Mouse (Mus musculus): ENCODE data around the gene Gm21976. TPM values are rescaled to one million over a fixed set of nuclear protein-coding genes. Genes with fewer than 3 reads are reported as not detected.
A peak's percentile ranks its signal among the peaks of the same experiment; 100 is the strongest.

Gm21976 gene
- polyA plus RNA-seq, 1 experiment from 2014 or later = not detected

DNA sequence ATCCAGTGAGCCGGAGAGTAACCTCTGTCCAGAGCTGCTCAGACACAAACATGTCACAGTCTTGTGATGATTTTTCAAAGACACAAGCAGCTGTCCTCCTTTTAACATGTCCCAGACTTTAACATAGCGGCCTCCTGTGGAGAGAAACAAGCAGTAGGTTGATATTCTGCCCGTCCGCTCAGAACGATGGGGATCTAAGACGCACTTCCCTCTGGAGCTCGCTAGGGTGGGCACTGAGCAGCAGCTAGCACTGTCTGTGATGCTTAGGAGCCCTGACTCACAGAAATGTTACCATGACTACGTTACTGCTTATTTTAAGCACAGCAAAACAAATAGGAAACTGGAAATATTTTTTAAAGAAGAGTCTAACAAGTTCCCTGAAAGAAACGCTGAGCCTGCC lies 24.8 kb upstream of the Gm21976 start:
- WGBS = 77% methylated on average over 9 of the region's 9 CpGs

DNA sequence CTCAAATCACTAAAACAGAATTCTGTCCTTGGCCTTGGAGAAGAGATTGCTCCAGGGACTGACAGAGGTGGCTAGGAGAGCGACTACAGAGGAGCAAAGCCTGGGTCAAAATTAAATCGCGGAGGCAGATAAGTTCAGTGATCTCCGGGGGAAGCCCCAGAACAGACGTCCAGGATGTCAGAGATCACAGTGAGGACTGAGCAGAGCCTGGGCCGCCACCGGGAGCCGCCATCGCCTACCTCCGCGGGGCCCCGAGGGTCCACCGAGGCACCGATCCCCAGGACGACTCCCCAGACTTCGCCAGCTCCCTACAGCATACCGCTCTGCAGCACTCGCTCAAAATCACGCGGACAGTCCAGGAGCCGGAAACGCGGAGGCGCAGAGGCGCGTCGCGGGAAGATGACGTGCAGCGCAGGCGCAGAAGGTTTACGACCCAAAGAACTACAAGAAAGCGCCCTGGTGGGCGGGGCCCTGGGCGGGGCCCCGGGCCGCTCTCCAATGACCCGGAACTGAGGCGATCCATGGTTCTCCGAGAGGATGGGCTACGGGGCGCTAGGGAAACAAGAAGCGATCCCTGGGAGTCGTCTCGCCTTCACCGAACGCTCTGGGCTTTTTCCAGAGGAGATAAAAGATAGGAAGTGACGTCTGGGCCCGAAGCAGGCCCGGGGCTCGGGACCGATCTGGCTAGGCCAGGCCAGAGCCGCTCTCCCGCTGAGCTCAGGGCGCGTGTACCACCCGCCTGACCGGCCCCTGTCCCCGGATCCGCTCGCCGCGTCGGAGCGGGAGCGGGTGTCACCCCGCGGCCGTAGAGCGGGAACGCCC lies 16.8 kb upstream of the Gm21976 start, which contains the start of the genes Utp15 and Ankra2:
Gene Utp15 (minus strand): TSS at position 406 of the 822 bp plus-strand sequence.
Gene Ankra2 (plus strand): TSS at position 439 of the 822 bp plus-strand sequence.
- peak within 1 kb of the TSS; percentile 84 for H3K4me3 ChIP-seq (replicated peaks; ENCODE audit: low read depth, low read length)
- no peaks in the 10 kb centered on the region for H3K9me3 ChIP-seq (ENCODE audit: control insufficient read depth, low read length)
- DNase-seq = peak; percentile 100
- WGBS = under 1% methylated on average over 71 of the region's 71 CpGs
- H3K4me1 ChIP-seq (ENCODE audit: control insufficient read depth, insufficient read depth, low read length) = peaks cover 20% of the 10 kb centered on the region; the same call in 1 of the 2 replicates
- H3K9ac ChIP-seq (replicated peaks; ENCODE audit: low read length) = peak within 1 kb of the TSS; percentile 92
- peak within 1 kb of the TSS; percentile 75 for H3K4me2 ChIP-seq (ENCODE audit: low read length)
- ATAC-seq (ENCODE audit: low FRiP score, low TSS enrichment) = peak; percentile 99
- peaks cover 34% of the 10 kb centered on the region for H3K36me3 ChIP-seq (ENCODE audit: control insufficient read depth, insufficient read depth, low read length)
- peak within 1 kb of the TSS; percentile 96 for H3K27ac ChIP-seq (replicated peaks; ENCODE audit: low read depth, low read length)
- H3K27me3 ChIP-seq (ENCODE audit: control insufficient read depth, insufficient read depth, low read length) = no peaks in the 10 kb centered on the region

More for the DNA sequence above, 24.8 kb upstream of the Gm21976 start:
- H3K36me3 ChIP-seq (ENCODE audit: control insufficient read depth, insufficient read depth, low read length) = peaks cover 84% of the 10 kb centered on the region
- ATAC-seq (ENCODE audit: low FRiP score, low TSS enrichment) = no peak
- no peak overlapping the region for H3K4me3 ChIP-seq (replicated peaks; ENCODE audit: low read depth, low read length)
- no peaks in the 10 kb centered on the region for H3K9me3 ChIP-seq (ENCODE audit: control insufficient read depth, low read length)
- H3K27me3 ChIP-seq (ENCODE audit: control insufficient read depth, insufficient read depth, low read length) = no peaks in the 10 kb centered on the region
- H3K4me2 ChIP-seq (ENCODE audit: low read length) = no peak overlapping the region
- DNase-seq = no peak
- H3K9ac ChIP-seq (replicated peaks; ENCODE audit: low read length) = no peak overlapping the region
- H3K4me1 ChIP-seq (ENCODE audit: control insufficient read depth, insufficient read depth, low read length) = no peaks in the 10 kb centered on the region
- H3K27ac ChIP-seq (replicated peaks; ENCODE audit: low read depth, low read length) = no peak overlapping the region

DNA sequence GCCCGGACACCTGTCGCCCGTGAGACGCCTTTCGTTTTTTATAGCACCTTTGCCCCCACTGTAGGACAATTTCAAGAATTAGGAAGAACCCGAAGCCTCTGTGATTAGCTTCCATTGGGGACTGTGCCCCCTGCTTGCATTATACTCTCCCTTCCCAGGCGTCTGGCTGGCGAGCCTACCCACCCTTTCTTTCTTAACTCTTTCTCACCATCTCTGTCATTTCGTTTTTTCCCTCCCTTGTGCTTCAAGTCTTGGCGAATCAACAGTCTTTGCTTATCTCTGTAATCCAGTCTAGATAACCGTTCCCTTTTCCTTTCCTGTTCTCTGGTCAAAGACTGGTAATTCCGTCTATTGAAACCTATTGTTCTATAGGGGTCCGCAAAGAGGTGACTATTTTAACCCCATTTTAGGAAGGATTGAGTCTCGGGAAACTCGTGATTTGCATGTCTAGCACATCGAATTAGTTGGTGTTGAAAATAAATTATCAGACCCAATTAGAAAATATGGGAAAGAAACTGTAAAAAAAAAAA lies 16.2 kb upstream of the Gm21976 start:
- peak overlapping the region; percentile 75 for H3K4me2 ChIP-seq (ENCODE audit: low read length)
- peaks cover 20% of the 10 kb centered on the region; the same call in 1 of the 2 replicates for H3K4me1 ChIP-seq (ENCODE audit: control insufficient read depth, insufficient read depth, low read length)
- no peaks in the 10 kb centered on the region for H3K9me3 ChIP-seq (ENCODE audit: control insufficient read depth, low read length)
- H3K9ac ChIP-seq (replicated peaks; ENCODE audit: low read length) = peak overlapping the region; percentile 92
- under 1% methylated on average over 16 of the region's 16 CpGs for WGBS
- H3K4me3 ChIP-seq (replicated peaks; ENCODE audit: low read depth, low read length) = peak overlapping the region; percentile 84
- peak overlapping the region; percentile 96 for H3K27ac ChIP-seq (replicated peaks; ENCODE audit: low read depth, low read length)
- DNase-seq (no peak), ATAC-seq (ENCODE audit: low FRiP score, low TSS enrichment) (peak; percentile 55; the same call in 1 of the 2 replicates)
- peaks cover 34% of the 10 kb centered on the region for H3K36me3 ChIP-seq (ENCODE audit: control insufficient read depth, insufficient read depth, low read length)
- H3K27me3 ChIP-seq (ENCODE audit: control insufficient read depth, insufficient read depth, low read length) = no peaks in the 10 kb centered on the region

DNA sequence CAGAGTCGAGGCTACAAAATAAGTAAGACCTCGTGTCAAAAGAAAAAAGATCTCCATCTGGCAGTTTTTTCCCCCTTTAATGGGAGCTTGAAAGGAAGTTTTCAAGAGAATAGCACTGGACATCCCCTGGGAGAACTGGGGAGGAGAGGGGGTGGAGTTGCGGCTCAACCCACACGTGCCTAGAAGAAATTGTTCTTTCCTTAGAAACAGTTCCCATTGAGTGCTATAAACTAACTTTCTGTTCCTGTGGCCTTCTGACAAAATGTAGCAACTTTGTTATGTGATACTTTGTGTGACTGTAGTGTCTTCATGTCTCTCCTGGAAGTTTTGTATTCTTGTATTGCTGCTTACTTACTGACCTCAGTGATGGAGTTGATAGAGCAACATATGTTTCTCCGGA lies 15.6 kb upstream of the Gm21976 start:
- Histone ChIP-seq H3K4me3 (replicated peaks; ENCODE audit: low read depth, low read length) (peak overlapping the region; percentile 84), H3K4me1 (ENCODE audit: control insufficient read depth, insufficient read depth, low read length) (peaks cover 20% of the 10 kb centered on the region; the same call in 1 of the 2 replicates), H3K27me3 (ENCODE audit: control insufficient read depth, insufficient read depth, low read length) (no peaks in the 10 kb centered on the region), H3K36me3 (ENCODE audit: control insufficient read depth, insufficient read depth, low read length) (peaks cover 36% of the 10 kb centered on the region), H3K4me2 (ENCODE audit: low read length) (peak overlapping the region; percentile 75), H3K9me3 (ENCODE audit: control insufficient read depth, low read length) (no peaks in the 10 kb centered on the region), H3K27ac (replicated peaks; ENCODE audit: low read depth, low read length) (no peak overlapping the region; the same call in 1 of the 2 replicates), H3K9ac (replicated peaks; ENCODE audit: low read length) (peak overlapping the region; percentile 92)
- ATAC-seq (ENCODE audit: low FRiP score, low TSS enrichment) (no peak), DNase-seq (peak; percentile 32)
- WGBS = 26% methylated on average over 5 of the region's 5 CpGs

DNA sequence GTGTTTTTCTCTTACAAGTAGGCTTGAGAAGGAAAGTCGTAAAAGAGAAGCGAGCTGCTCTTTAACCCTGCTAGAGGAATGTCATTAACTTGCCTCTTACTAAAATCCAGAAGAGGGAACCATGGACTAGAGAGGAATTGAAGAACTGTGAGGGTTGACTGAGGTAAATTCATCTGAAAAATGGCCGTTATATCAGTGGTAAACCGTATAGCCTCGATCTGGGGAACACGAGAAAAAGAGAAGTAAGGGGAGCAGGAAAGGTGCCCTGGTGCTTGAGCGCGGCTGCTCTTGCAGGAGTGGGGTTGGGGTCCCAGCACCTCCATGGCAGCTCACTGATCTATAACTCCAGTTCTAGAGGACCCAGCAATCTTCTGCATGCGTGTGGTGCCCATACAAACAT lies 5.7 kb upstream of the Gm21976 start:
- H3K9ac ChIP-seq (replicated peaks; ENCODE audit: low read length) = no peak overlapping the region
- no peaks in the 10 kb centered on the region for H3K4me1 ChIP-seq (ENCODE audit: control insufficient read depth, insufficient read depth, low read length)
- no peaks in the 10 kb centered on the region for H3K9me3 ChIP-seq (ENCODE audit: control insufficient read depth, low read length)
- no peaks in the 10 kb centered on the region for H3K27me3 ChIP-seq (ENCODE audit: control insufficient read depth, insufficient read depth, low read length)
- WGBS = 94% methylated on average over 9 of the region's 9 CpGs
- H3K4me2 ChIP-seq (ENCODE audit: low read length) = no peak overlapping the region
- ATAC-seq (ENCODE audit: low FRiP score, low TSS enrichment) (no peak), DNase-seq (no peak)
- peaks cover 56% of the 10 kb centered on the region for H3K36me3 ChIP-seq (ENCODE audit: control insufficient read depth, insufficient read depth, low read length)
- no peak overlapping the region for H3K4me3 ChIP-seq (replicated peaks; ENCODE audit: low read depth, low read length)
- H3K27ac ChIP-seq (replicated peaks; ENCODE audit: low read depth, low read length) = no peak overlapping the region

DNA sequence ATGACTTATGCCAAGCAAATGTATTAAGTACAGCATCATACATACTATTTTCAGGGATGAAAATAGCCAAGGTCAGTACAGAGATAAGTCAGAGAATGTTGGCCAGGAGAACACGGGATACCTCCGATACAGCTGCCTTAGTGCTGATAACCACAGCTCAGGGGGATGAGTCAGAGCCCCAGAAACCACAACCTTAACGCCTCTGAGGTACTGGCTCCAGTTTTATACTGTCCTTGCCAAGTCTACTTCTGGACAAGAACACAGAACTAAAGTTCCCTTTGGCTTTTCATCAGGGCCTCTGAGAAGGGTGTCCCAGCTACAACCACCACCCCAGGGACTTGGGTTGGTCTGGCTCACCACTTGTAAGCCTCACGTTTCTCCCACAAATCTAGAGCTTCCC lies 4.0 kb upstream of the Gm21976 start:
- no peak overlapping the region for H3K9ac ChIP-seq (replicated peaks; ENCODE audit: low read length)
- H3K4me2 ChIP-seq (ENCODE audit: low read length) = no peak overlapping the region
- H3K36me3 ChIP-seq (ENCODE audit: control insufficient read depth, insufficient read depth, low read length) = peaks cover 51% of the 10 kb centered on the region
- WGBS = 86% methylated on average over 4 of the region's 4 CpGs
- DNase-seq (no peak), ATAC-seq (ENCODE audit: low FRiP score, low TSS enrichment) (no peak)
- no peaks in the 10 kb centered on the region for H3K9me3 ChIP-seq (ENCODE audit: control insufficient read depth, low read length)
- no peak overlapping the region for H3K4me3 ChIP-seq (replicated peaks; ENCODE audit: low read depth, low read length)
- H3K4me1 ChIP-seq (ENCODE audit: control insufficient read depth, insufficient read depth, low read length) = no peaks in the 10 kb centered on the region
- H3K27ac ChIP-seq (replicated peaks; ENCODE audit: low read depth, low read length) = no peak overlapping the region
- no peaks in the 10 kb centered on the region for H3K27me3 ChIP-seq (ENCODE audit: control insufficient read depth, insufficient read depth, low read length)

DNA sequence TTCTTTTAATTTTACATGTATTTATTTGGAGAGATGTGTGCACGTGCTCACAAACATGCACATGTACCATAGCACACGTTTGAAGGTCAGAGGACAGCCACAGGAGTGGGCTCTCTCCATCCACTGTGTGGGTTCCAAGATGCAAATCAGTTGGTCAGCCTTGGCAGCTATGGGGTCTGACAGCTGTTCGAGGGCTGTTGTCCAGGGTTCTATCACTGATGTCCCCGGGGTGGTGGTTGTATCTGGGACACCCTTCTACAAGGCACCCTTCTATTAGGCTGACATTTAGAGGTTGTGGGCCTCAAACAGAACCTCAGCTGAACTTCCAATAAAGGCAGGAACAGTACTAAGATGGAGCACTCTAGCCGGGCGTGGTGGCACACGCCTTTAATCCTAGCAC lies 3.4 kb upstream of the Gm21976 start:
- Histone ChIP-seq H3K9ac (replicated peaks; ENCODE audit: low read length) (no peak overlapping the region), H3K9me3 (ENCODE audit: control insufficient read depth, low read length) (no peaks in the 10 kb centered on the region)

DNA sequence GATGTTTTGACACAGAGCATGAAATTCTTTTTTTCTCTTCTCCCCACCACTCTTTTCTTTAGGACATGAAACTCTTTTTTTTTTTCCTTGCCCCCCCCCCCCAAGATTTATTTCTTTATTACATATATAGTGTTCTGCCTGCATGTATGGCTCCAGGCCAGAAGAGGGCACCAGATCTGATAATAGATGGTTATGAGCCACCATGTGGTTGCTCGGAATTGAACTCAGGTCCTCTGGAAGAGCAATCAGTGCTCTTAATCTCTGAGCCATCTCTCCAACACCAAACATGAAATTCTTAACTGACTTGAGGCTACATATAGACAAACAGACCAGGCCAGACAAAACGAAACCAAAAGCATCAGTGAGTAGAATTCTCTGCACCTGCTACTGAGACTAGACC lies 2.2 kb upstream of the Gm21976 start:
- H3K27ac ChIP-seq (replicated peaks; ENCODE audit: low read depth, low read length) = no peak overlapping the region
- 86% methylated on average over 2 of the region's 2 CpGs for WGBS

More for the DNA sequence above, 3.4 kb upstream of the Gm21976 start:
- WGBS = 90% methylated on average over 7 of the region's 7 CpGs
- Histone ChIP-seq H3K4me3 (replicated peaks; ENCODE audit: low read depth, low read length) (no peak overlapping the region), H3K27me3 (ENCODE audit: control insufficient read depth, insufficient read depth, low read length) (no peaks in the 10 kb centered on the region), H3K27ac (replicated peaks; ENCODE audit: low read depth, low read length) (no peak overlapping the region), H3K4me1 (ENCODE audit: control insufficient read depth, insufficient read depth, low read length) (no peaks in the 10 kb centered on the region), H3K36me3 (ENCODE audit: control insufficient read depth, insufficient read depth, low read length) (peaks cover 45% of the 10 kb centered on the region), H3K4me2 (ENCODE audit: low read length) (no peak overlapping the region)
- DNase-seq (no peak), ATAC-seq (ENCODE audit: low FRiP score, low TSS enrichment) (no peak)

More for the DNA sequence above, 2.2 kb upstream of the Gm21976 start:
- Histone ChIP-seq H3K36me3 (ENCODE audit: control insufficient read depth, insufficient read depth, low read length) (peaks cover 33% of the 10 kb centered on the region), H3K9ac (replicated peaks; ENCODE audit: low read length) (no peak overlapping the region), H3K9me3 (ENCODE audit: control insufficient read depth, low read length) (no peaks in the 10 kb centered on the region), H3K4me3 (replicated peaks; ENCODE audit: low read depth, low read length) (no peak overlapping the region), H3K4me2 (ENCODE audit: low read length) (no peak overlapping the region), H3K27me3 (ENCODE audit: control insufficient read depth, insufficient read depth, low read length) (no peaks in the 10 kb centered on the region), H3K4me1 (ENCODE audit: control insufficient read depth, insufficient read depth, low read length) (no peaks in the 10 kb centered on the region)
- DNase-seq (no peak), ATAC-seq (ENCODE audit: low FRiP score, low TSS enrichment) (no peak)

Measured in midbrain, embryonic 14.5 days (tissue).